Mouse (Mus musculus): Measurements from ENCODE around the gene Arl14ep. TPM values are rescaled to one million over a fixed set of nuclear protein-coding genes. Genes with fewer than 3 reads are reported as not detected.
"Not testable (repeated sequence)": the region's sequence is repeated elsewhere in the genome, so short reads cannot be mapped to it uniquely, and the experiment has no call there.

Gene Arl14ep
- total RNA-seq (2014; rRNA removed) (41.8 and 51.0 TPM in 2 replicates), polyA plus RNA-seq (2015; fragmentation: Nextera tagmentation; extraction: Ambion mirVana) (19.3 and 25.6 TPM in 2 replicates)

DNA sequence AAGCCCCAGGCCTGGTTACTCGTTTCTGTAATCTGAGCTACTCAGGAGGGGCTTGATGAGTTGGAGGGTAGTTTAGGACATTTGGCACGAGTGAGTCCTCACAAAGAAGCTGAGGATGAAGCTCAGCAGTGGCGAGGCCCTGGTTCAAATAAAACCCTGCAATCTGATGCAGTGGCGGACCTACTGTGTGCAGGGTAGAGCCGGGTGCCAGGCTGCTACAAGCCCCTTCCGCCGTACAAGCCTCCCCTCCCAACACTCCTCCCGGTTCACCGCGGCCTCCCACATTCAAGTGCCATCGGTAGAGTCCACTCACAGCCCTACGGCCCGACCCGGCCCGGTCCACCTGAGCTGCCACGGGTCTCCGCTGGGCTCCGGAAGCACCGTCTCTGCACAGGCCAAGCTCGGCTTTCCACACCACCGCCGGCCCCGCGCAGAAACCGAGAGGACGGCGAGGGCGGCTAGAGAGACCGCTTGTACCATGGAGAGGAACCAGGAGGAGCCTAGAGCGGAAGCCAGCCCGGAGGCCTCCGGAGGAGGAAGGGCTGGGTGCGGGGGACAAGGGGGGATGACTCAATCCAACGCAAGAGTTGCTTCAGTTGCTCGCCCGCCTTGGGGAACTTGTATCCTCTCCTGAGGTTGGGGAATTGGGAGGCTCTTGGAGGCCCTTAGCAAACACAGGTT, at the start of gene Arl14ep:
Arl14ep (minus strand) TSS at position 466 of the 681 bp plus-strand sequence.
- H3K4me2 ChIP-seq (ENCODE audit: low read depth) = peak within 1 kb of the TSS; percentile 56
- no peaks in the 10 kb centered on the region for H3K9me3 ChIP-seq (ENCODE audit: low read length)
- DNase-seq (peak; percentile 92), ATAC-seq (peak; percentile 100)
- peak within 1 kb of the TSS; percentile 89 for H3K9ac ChIP-seq
- peak within 1 kb of the TSS; percentile 74 for H3K4me3 ChIP-seq (ENCODE audit: low read depth, low read length)
- H3K27ac ChIP-seq (ENCODE audit: low read depth, low read length) = peak within 1 kb of the TSS; percentile 37; the same call in 1 of the 2 replicates
- no peak for TF ChIP-seq CTCF (IDR thresholded peaks at IDR 0.05; ENCODE audit: low read depth)
- 0 out of 2 replicates have a peak, but pooled peaks cover under 1% of the 10 kb centered on the region for H3K36me3 ChIP-seq (ENCODE audit: insufficient read depth)
- H3K4me1 ChIP-seq (ENCODE audit: insufficient read depth) = peaks cover 13% of the 10 kb centered on the region; the same call in 1 of the 2 replicates
- under 1% methylated on average over 36 of the region's 36 CpGs for WGBS
- no peaks in the 10 kb centered on the region for H3K27me3 ChIP-seq (ENCODE audit: insufficient read depth, low read length)

DNA sequence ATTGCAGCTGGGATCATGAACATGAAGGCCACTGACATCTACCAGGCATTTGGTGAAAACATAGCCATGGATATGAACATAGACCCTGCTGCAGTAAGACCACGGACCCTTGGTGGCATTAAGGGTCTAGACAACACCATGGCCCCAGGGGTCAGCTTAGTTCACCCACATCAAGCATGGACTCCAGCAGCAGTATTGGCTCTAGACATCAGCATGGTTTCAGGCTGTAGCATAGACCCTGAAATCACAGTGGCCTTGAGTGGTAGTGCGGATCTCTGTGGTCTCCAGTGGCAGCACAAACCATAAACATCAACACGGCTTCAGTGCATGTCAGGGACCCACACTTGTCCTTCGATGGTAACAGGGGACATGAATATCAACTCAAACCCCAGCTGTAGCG, 48.5 kb upstream of the Arl14ep start:
- Histone ChIP-seq H3K27ac (ENCODE audit: low read depth, low read length) (no peak overlapping the region), H3K9me3 (ENCODE audit: low read length) (no peaks in the 10 kb centered on the region), H3K4me3 (ENCODE audit: low read depth, low read length) (no peak overlapping the region), H3K4me2 (ENCODE audit: low read depth) (no peak overlapping the region), H3K4me1 (ENCODE audit: insufficient read depth) (no peaks in the 10 kb centered on the region), H3K27me3 (ENCODE audit: insufficient read depth, low read length) (no peaks in the 10 kb centered on the region), H3K36me3 (ENCODE audit: insufficient read depth) (no peaks in the 10 kb centered on the region), H3K9ac (no peak overlapping the region)
- DNase-seq (no peak), ATAC-seq (no peak)
- WGBS = 92% methylated on average over 5 of the region's 5 CpGs
- TF ChIP-seq CTCF (IDR thresholded peaks at IDR 0.05; ENCODE audit: low read depth) = no peak

DNA sequence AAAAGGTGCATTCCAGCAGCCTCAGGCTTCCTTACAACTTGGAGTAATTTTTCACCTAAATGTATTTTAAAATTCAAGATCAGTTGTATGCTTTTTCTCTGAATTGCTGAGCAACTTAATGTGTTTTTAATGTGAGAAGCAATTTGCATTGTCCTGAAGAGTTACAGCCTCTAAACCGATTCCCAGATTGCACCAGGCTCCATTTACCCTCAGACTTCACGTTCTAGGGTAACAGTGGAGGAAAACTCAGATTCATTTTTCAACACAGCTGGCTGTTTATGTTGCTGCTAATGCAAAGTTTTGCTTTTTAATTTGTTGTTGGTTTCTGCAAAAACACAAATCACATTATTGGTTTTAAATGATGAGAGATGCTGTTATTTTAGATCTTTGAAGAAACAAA, 45.1 kb upstream of the Arl14ep start:
- Histone ChIP-seq H3K36me3 (ENCODE audit: insufficient read depth) (no peaks in the 10 kb centered on the region), H3K9me3 (ENCODE audit: low read length) (no peaks in the 10 kb centered on the region), H3K4me1 (ENCODE audit: insufficient read depth) (no peaks in the 10 kb centered on the region), H3K27me3 (ENCODE audit: insufficient read depth, low read length) (no peaks in the 10 kb centered on the region), H3K27ac (ENCODE audit: low read depth, low read length) (no peak overlapping the region), H3K9ac (no peak overlapping the region), H3K4me2 (ENCODE audit: low read depth) (no peak overlapping the region), H3K4me3 (ENCODE audit: low read depth, low read length) (no peak overlapping the region)
- WGBS = 57% methylated on average over 2 of the region's 2 CpGs
- no peak for DNase-seq
- no peak for ATAC-seq
- no peak for TF ChIP-seq CTCF (IDR thresholded peaks at IDR 0.05; ENCODE audit: low read depth)

- Histone ChIP-seq H3K9ac (no peak overlapping the region), H3K27ac (ENCODE audit: low read depth, low read length) (no peak overlapping the region), H3K27me3 (ENCODE audit: insufficient read depth, low read length) (no peaks in the 10 kb centered on the region), H3K4me2 (ENCODE audit: low read depth) (no peak overlapping the region), H3K4me3 (ENCODE audit: low read depth, low read length) (no peak overlapping the region), H3K4me1 (ENCODE audit: insufficient read depth) (no peaks in the 10 kb centered on the region), H3K9me3 (ENCODE audit: low read length) (no peaks in the 10 kb centered on the region), H3K36me3 (ENCODE audit: insufficient read depth) (no peaks in the 10 kb centered on the region)
- ATAC-seq = no peak
- DNase-seq = no peak
- WGBS = 87% methylated on average over 4 of the region's 4 CpGs
- TF ChIP-seq CTCF (IDR thresholded peaks at IDR 0.05; ENCODE audit: low read depth) = no peak
Observed at GRCm38 (mm10) chr2:107013161-107013560, 38.9 kb upstream of the Arl14ep start.

DNA sequence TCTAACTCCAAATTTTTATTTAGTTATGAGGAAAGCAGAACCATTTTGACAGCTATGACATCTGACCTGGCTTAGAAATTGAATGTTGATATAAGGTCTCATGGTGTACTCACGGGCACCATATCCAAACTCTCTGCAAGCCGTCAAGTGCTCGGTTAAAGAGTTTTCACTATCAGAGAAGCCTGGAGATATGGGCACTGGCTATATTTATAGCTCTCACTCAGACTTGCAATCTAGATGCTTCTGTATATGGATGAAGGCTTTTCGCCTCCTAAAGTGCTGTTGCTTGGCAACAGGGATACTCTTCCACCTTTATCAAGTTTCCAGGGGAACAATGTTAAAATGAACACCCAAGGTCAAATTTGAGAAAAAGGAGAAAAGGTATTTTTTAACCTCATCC, 38.1 kb upstream of the Arl14ep start:
- no peak for ATAC-seq
- DNase-seq = peak; percentile 10
- H3K27me3 ChIP-seq (ENCODE audit: insufficient read depth, low read length) = no peaks in the 10 kb centered on the region
- H3K4me1 ChIP-seq (ENCODE audit: insufficient read depth) = no peaks in the 10 kb centered on the region
- no peak overlapping the region for H3K4me3 ChIP-seq (ENCODE audit: low read depth, low read length)
- no peaks in the 10 kb centered on the region for H3K9me3 ChIP-seq (ENCODE audit: low read length)
- no peak overlapping the region for H3K9ac ChIP-seq
- no peak overlapping the region for H3K27ac ChIP-seq (ENCODE audit: low read depth, low read length)
- H3K36me3 ChIP-seq (ENCODE audit: insufficient read depth) = no peaks in the 10 kb centered on the region
- no peak for TF ChIP-seq CTCF (IDR thresholded peaks at IDR 0.05; ENCODE audit: low read depth)
- WGBS = 80% methylated on average over 4 of the region's 4 CpGs
- H3K4me2 ChIP-seq (ENCODE audit: low read depth) = no peak overlapping the region

GRCm38 (mm10) chr2:107010160-107010559, 35.9 kb upstream of the Arl14ep start:
- WGBS = 80% methylated on average over 6 of the region's 6 CpGs
- ATAC-seq (no peak), DNase-seq (no peak)
- H3K36me3 ChIP-seq (ENCODE audit: insufficient read depth) = no peaks in the 10 kb centered on the region
- no peaks in the 10 kb centered on the region for H3K9me3 ChIP-seq (ENCODE audit: low read length)
- H3K4me3 ChIP-seq (ENCODE audit: low read depth, low read length) = no peak overlapping the region
- H3K4me1 ChIP-seq (ENCODE audit: insufficient read depth) = no peaks in the 10 kb centered on the region
- no peak overlapping the region for H3K9ac ChIP-seq
- no peak for TF ChIP-seq CTCF (IDR thresholded peaks at IDR 0.05; ENCODE audit: low read depth)
- H3K27ac ChIP-seq (ENCODE audit: low read depth, low read length) = no peak overlapping the region
- no peak overlapping the region for H3K4me2 ChIP-seq (ENCODE audit: low read depth)
- H3K27me3 ChIP-seq (ENCODE audit: insufficient read depth, low read length) = no peaks in the 10 kb centered on the region

GRCm38 (mm10) chr2:107006378-107006777, 32.2 kb upstream of the Arl14ep start:
- Histone ChIP-seq H3K4me2 (ENCODE audit: low read depth) (no peak overlapping the region), H3K4me1 (ENCODE audit: insufficient read depth) (no peaks in the 10 kb centered on the region), H3K9ac (no peak overlapping the region), H3K9me3 (ENCODE audit: low read length) (no peaks in the 10 kb centered on the region), H3K4me3 (ENCODE audit: low read depth, low read length) (no peak overlapping the region), H3K27ac (ENCODE audit: low read depth, low read length) (no peak overlapping the region), H3K36me3 (ENCODE audit: insufficient read depth) (no peaks in the 10 kb centered on the region), H3K27me3 (ENCODE audit: insufficient read depth, low read length) (no peaks in the 10 kb centered on the region)
- 75% methylated on average over 3 of the region's 3 CpGs for WGBS
- ATAC-seq (no peak), DNase-seq (no peak)
- TF ChIP-seq CTCF (IDR thresholded peaks at IDR 0.05; ENCODE audit: low read depth) = no peak

DNA sequence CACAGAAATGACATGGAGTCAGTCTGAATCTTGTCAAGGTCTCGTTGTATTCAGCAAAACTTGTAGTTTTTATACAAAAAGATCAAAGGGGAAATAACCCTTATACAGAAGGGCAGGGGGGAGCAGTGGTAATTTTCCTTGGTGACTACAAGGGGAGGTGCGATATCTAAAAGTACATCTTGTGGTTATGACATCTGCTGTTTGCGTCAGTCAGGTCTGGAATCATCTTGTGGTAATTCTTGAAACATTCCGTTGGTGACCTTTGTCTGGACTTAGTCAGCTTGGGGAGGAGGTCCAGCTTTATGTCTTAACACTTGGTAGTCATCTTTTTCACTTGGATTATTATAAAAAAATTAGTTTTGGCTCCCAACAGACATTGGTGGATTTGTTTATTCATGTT, 31.7 kb upstream of the Arl14ep start:
- H3K36me3 ChIP-seq (ENCODE audit: insufficient read depth); H3K4me2 ChIP-seq (ENCODE audit: low read depth); H3K9ac ChIP-seq; H3K4me1 ChIP-seq (ENCODE audit: insufficient read depth); DNase-seq; H3K27me3 ChIP-seq (ENCODE audit: insufficient read depth, low read length); H3K9me3 ChIP-seq (ENCODE audit: low read length); H3K27ac ChIP-seq (ENCODE audit: low read depth, low read length); ATAC-seq; H3K4me3 ChIP-seq (ENCODE audit: low read depth, low read length): not testable (repeated sequence)
- WGBS = 88% methylated on average over 4 of the region's 4 CpGs
